Mouse (Mus musculus): ENCODE measurements around the gene Aadat. TPM values are rescaled to one million over a fixed set of nuclear protein-coding genes. Genes with fewer than 3 reads are reported as not detected.
"Not testable (repeated sequence)": the region's sequence is repeated elsewhere in the genome, so short reads cannot be mapped to it uniquely, and the experiment has no call there.

The Aadat gene
- 0.06 and 0.28 TPM in 2 replicates for polyA plus RNA-seq (2012; rRNA removed)

DNA sequence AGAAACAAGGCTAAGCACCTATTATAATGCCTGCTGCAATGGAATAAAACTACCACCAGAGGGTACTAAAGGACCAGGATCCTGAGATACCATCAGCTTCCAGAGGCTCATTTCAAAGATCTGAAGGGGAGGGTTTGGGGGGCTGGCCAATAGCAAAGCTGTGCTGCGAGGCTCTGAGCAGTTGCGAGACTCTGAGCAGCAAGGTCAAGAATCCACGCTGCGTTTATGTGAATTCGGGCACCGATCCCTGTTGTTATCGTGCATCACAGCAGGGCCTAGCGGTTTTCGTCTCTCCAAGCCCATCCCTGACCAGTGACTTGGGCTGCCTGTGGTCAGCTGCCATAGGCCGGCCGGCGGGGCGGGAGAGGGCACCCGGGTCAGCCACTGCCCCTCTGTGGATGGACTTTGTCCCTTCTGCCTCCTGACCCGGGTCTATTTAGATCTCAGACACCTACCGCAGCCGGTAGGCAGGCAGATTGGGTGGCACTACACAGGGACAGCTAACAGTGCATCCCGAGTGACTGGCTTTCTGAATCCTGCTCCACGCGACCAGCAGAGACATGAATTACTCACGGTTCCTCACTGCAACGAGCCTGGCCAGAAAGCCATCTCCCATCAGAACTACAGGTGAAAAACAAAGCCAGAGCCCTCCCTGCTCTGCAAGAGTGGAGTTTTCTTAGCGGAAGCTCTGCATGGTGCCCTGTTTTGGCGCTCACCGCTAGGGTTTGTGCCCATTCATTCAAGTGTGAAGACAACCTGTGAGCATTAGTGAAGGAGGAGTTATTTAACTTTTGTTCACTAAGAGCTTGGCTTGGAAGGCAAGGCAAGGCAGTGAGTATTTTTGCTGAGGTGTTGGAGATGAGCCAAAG, at the start of gene Aadat:
Aadat (plus strand) TSS at position 280 of the 869 bp plus-strand sequence.
- Histone ChIP-seq H3K4me1 (ENCODE audit: control insufficient read depth, insufficient read depth, low read length) (peaks cover 5% of the 10 kb centered on the region), H3K27ac (ENCODE audit: control insufficient read depth, insufficient read depth, low read depth, low read length) (no peak within 1 kb of the TSS), H3K36me3 (ENCODE audit: control insufficient read depth, insufficient read depth, low read length) (no peaks in the 10 kb centered on the region), H3K27me3 (ENCODE audit: control insufficient read depth, insufficient read depth, low read length) (no peaks in the 10 kb centered on the region), H3K4me3 (ENCODE audit: control insufficient read depth, low read depth, low read length) (peak within 1 kb of the TSS; percentile 41)
- TF ChIP-seq POLR2A (IDR thresholded peaks at IDR 0.05; ENCODE audit: control insufficient read depth, low read depth, low read length) (no peak), CTCF (IDR thresholded peaks at IDR 0.05; ENCODE audit: control insufficient read depth, insufficient read depth, insufficient replicate concordance, low read depth, low read length) (0 out of 2 replicates have a peak, but pooled peaks have one; percentile 12)

DNA sequence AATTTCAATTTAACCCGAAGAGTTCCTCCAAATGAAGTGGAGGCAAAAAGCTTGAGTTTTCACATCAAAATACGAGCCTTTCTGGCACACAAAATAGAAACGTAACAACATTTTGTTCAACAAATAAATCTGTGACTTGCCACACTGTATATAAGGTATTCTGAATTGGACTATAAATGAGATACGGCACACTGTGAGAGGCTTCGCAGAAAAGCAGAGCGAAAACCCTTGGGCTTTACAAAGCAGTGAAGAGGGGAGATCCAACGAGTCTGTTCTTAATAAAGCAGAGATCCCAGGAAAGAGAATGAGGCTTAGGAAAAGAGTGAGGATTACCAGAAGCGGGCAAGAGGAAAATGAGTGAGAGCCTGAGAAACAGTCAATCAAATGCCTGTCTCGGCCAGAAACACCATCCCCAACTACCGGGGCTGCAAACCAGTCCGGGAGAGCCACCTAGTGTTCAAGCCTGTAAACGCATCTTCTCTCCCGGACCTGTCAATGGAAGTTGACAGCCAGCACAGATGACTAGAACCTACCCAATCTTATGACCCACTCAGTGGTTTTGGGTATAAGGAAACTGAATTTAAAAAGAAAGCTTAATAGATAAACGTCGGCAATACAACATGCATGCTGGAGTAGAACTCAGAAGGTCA, 38.9 kb upstream of the Aadat start:
- TF ChIP-seq POLR2A (IDR thresholded peaks at IDR 0.05; ENCODE audit: control insufficient read depth, low read depth, low read length), result no peak
- peak; percentile 66; the same call in 1 of the 2 replicates for TF ChIP-seq CTCF (IDR thresholded peaks at IDR 0.05; ENCODE audit: control insufficient read depth, insufficient read depth, insufficient replicate concordance, low read depth, low read length)
- H3K4me3 ChIP-seq (ENCODE audit: control insufficient read depth, low read depth, low read length), result no peak overlapping the region
- H3K27ac ChIP-seq (ENCODE audit: control insufficient read depth, insufficient read depth, low read depth, low read length), result no peak overlapping the region
- no peaks in the 10 kb centered on the region for H3K36me3 ChIP-seq (ENCODE audit: control insufficient read depth, insufficient read depth, low read length)
- H3K27me3 ChIP-seq (ENCODE audit: control insufficient read depth, insufficient read depth, low read length), result no peaks in the 10 kb centered on the region
- H3K4me1 ChIP-seq (ENCODE audit: control insufficient read depth, insufficient read depth, low read length), result no peaks in the 10 kb centered on the region

DNA sequence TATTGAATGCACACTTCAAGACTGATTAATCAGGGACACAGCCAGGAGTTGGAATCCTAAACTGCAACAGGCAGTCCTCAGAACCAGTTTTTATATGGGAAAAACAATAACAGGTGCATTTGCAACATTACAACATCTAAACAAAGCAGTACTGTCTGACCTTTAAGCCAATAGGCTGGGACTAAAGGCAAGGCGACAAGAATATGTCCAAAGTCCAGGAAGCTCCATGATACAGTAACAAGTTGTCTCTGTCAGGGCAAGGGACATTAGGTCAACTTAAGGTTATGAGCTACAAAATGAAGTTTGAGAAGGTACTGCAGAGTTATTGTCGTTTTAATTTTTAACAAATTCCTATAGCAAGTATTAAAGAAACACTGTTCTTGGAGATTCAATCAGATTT, 15.6 kb upstream of the Aadat start:
- Histone ChIP-seq H3K4me3 (ENCODE audit: control insufficient read depth, low read depth, low read length) (no peak overlapping the region), H3K27me3 (ENCODE audit: control insufficient read depth, insufficient read depth, low read length) (no peaks in the 10 kb centered on the region), H3K27ac (ENCODE audit: control insufficient read depth, insufficient read depth, low read depth, low read length) (no peak overlapping the region), H3K4me1 (ENCODE audit: control insufficient read depth, insufficient read depth, low read length) (no peaks in the 10 kb centered on the region), H3K36me3 (ENCODE audit: control insufficient read depth, insufficient read depth, low read length) (no peaks in the 10 kb centered on the region)
- no peak for TF ChIP-seq POLR2A (IDR thresholded peaks at IDR 0.05; ENCODE audit: control insufficient read depth, low read depth, low read length)
- no peak for TF ChIP-seq CTCF (IDR thresholded peaks at IDR 0.05; ENCODE audit: control insufficient read depth, insufficient read depth, insufficient replicate concordance, low read depth, low read length)

- no peak for TF ChIP-seq CTCF (IDR thresholded peaks at IDR 0.05; ENCODE audit: control insufficient read depth, insufficient read depth, insufficient replicate concordance, low read depth, low read length)
- no peak for TF ChIP-seq POLR2A (IDR thresholded peaks at IDR 0.05; ENCODE audit: control insufficient read depth, low read depth, low read length)
- Histone ChIP-seq H3K4me1 (ENCODE audit: control insufficient read depth, insufficient read depth, low read length) (no peaks in the 10 kb centered on the region), H3K4me3 (ENCODE audit: control insufficient read depth, low read depth, low read length) (no peak overlapping the region), H3K27me3 (ENCODE audit: control insufficient read depth, insufficient read depth, low read length) (no peaks in the 10 kb centered on the region), H3K27ac (ENCODE audit: control insufficient read depth, insufficient read depth, low read depth, low read length) (no peak overlapping the region), H3K36me3 (ENCODE audit: control insufficient read depth, insufficient read depth, low read length) (no peaks in the 10 kb centered on the region)
Measured at GRCm38 (mm10) chr8:60491871-60492270, 13.9 kb upstream of the Aadat start.

DNA sequence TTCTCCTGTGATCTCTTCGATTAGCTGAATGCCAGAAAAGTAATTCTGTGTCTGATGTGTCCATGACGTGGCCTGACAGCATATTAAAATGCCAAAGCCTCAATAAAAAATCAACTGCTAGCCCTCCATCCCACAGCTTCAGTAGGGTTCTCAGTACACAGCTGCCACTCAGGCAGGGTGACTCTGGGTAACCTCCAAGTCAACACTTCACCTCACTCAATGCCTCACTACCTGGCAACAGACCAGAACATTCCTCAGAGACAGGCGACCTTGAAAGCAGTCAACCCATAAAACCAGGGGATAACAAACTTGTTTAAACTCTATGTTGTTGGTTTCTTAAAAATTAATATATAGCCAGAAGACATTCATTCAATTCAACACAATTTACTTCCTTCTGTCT, 13.3 kb upstream of the Aadat start:
- TF ChIP-seq CTCF (IDR thresholded peaks at IDR 0.05; ENCODE audit: control insufficient read depth, insufficient read depth, insufficient replicate concordance, low read depth, low read length) (no peak), POLR2A (IDR thresholded peaks at IDR 0.05; ENCODE audit: control insufficient read depth, low read depth, low read length) (no peak)
- Histone ChIP-seq H3K36me3 (ENCODE audit: control insufficient read depth, insufficient read depth, low read length) (no peaks in the 10 kb centered on the region), H3K27me3 (ENCODE audit: control insufficient read depth, insufficient read depth, low read length) (no peaks in the 10 kb centered on the region), H3K4me1 (ENCODE audit: control insufficient read depth, insufficient read depth, low read length) (no peaks in the 10 kb centered on the region), H3K27ac (ENCODE audit: control insufficient read depth, insufficient read depth, low read depth, low read length) (no peak overlapping the region), H3K4me3 (ENCODE audit: control insufficient read depth, low read depth, low read length) (no peak overlapping the region)

DNA sequence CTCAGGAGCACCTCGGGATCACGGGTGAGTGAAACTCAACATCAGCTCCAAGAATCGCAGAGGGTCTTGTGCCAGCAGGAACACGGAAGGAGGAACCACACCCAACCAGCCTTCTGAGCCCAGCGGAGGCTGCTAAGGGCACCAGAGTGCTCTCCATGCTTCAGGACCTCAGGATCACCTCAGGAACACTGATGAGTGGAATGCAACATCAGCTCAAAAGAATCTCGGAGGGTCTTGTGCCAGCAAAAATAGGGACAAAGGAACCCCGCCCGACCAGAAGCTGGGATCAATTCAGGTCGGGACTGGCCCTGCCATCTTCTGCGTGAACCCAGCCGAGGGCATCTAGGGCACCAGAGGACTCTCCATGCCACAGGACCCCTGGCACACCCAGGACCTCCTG, 11.1 kb upstream of the Aadat start:
- Histone ChIP-seq H3K4me3 (ENCODE audit: control insufficient read depth, low read depth, low read length) (no peak overlapping the region), H3K27me3 (ENCODE audit: control insufficient read depth, insufficient read depth, low read length) (no peaks in the 10 kb centered on the region), H3K27ac (ENCODE audit: control insufficient read depth, insufficient read depth, low read depth, low read length) (no peak overlapping the region), H3K36me3 (ENCODE audit: control insufficient read depth, insufficient read depth, low read length) (no peaks in the 10 kb centered on the region), H3K4me1 (ENCODE audit: control insufficient read depth, insufficient read depth, low read length) (no peaks in the 10 kb centered on the region)
- no peak for TF ChIP-seq CTCF (IDR thresholded peaks at IDR 0.05; ENCODE audit: control insufficient read depth, insufficient read depth, insufficient replicate concordance, low read depth, low read length)
- TF ChIP-seq POLR2A (IDR thresholded peaks at IDR 0.05; ENCODE audit: control insufficient read depth, low read depth, low read length), result no peak

DNA sequence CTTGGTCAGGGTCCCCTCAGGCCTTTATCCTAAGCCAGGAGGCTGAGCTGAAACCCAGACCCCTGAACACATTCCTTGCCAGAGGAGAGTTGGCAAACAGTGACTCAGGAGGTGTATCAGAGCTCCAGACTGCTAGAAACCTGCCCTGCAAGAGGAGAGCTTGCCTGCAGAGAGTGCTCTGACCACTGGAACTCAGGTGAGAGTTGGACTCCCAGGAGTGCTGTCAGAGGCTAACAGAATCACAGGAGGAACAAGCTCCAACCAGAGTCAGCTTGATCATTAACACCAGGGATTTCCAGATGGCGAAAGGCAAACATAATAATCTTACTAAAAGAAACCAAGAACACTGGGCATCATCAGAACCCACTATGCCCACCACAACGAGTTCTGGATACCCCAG, 10.7 kb upstream of the Aadat start:
- not testable (repeated sequence) for H3K4me1 ChIP-seq (ENCODE audit: control insufficient read depth, insufficient read depth, low read length); H3K36me3 ChIP-seq (ENCODE audit: control insufficient read depth, insufficient read depth, low read length); H3K27me3 ChIP-seq (ENCODE audit: control insufficient read depth, insufficient read depth, low read length); H3K4me3 ChIP-seq (ENCODE audit: control insufficient read depth, low read depth, low read length); H3K27ac ChIP-seq (ENCODE audit: control insufficient read depth, insufficient read depth, low read depth, low read length)
